Mouse (Mus musculus) midbrain, postnatal 0 days (tissue): ENCODE results near the gene Helz. TPM values are rescaled to one million over a fixed set of nuclear protein-coding genes. Genes with fewer than 3 reads are reported as not detected.

Experiments used
- ATAC-seq: fragments of 200-750 bp; cut with Nextera tagmentation; 2 replicates; pipeline ENCODE4 v1.8.0; 2017; ENCODE audit warnings: moderate number of reproducible peaks, mild to moderate bottlenecking, moderate TSS enrichment, moderate library complexity; ENCODE audit not compliant: low FRiP score
- DNase-seq: peaks from one replicate; pipeline ENCODE4 v3.0.0-alpha.2; 2015; ENCODE audit warnings: low spot score
- H3K27ac ChIP-seq: fragments of 300-500 bp; sonication (generic); 2 replicates; pipeline ENCODE4 v1.5.1; 2014; ENCODE audit warnings: low read depth, mild to moderate bottlenecking, low read length, mixed read lengths
- H3K27me3 ChIP-seq: fragments of 300-500 bp; sonication (generic); 2 replicates; pipeline ENCODE4 v1.6.1; 2014; ENCODE audit warnings: low read length, control low read depth, mixed read lengths; ENCODE audit not compliant: insufficient read depth
- H3K36me3 ChIP-seq: fragments of 300-500 bp; sonication (generic); 2 replicates; pipeline ENCODE4 v1.6.1; 2014; ENCODE audit warnings: low read length, control low read depth, mixed read lengths; ENCODE audit not compliant: insufficient read depth
- H3K4me1 ChIP-seq: fragments of 300-500 bp; sonication (generic); 2 replicates; pipeline ENCODE4 v1.6.1; 2014; ENCODE audit warnings: mild to moderate bottlenecking, control low read depth, antibody characterized with exemption, low read length, mixed read lengths; ENCODE audit not compliant: insufficient read depth
- H3K4me2 ChIP-seq: fragments of 300-500 bp; sonication (generic); 2 replicates; pipeline ENCODE4 v1.6.1; 2014; ENCODE audit warnings: low read depth, mild to moderate bottlenecking, low read length, mixed read lengths; ENCODE audit not compliant: poor library complexity, severe bottlenecking
- H3K4me3 ChIP-seq: fragments of 300-500 bp; sonication (generic); 2 replicates; pipeline ENCODE4 v1.5.1; 2014; ENCODE audit warnings: low read depth, mild to moderate bottlenecking, low read length, moderate library complexity
- H3K9ac ChIP-seq: fragments of 300-500 bp; sonication (generic); replicated peaks from 2 replicates; pipeline ENCODE4 v1.6.1; 2014; ENCODE audit warnings: mild to moderate bottlenecking, low read length, moderate library complexity, mixed read lengths; ENCODE audit not compliant: poor library complexity, severe bottlenecking
- H3K9me3 ChIP-seq: fragments of 300-500 bp; sonication (generic); 2 replicates; pipeline ENCODE4 v1.6.1; 2016; ENCODE audit warnings: low read length, control low read depth
- CTCF ChIP-seq: IDR thresholded peaks from 2 replicates; pipeline ENCODE4 v1.5.1; 2016; ENCODE audit warnings: antibody characterized with exemption, mild to moderate bottlenecking
- WGBS: fragments of 180-500 bp; shearing (Covaris S2); extraction: QIAGEN DNeasy Blood & Tissue Kit; methylation state at CpG from one replicate; pipeline ENCODE4 v1.1.7; 2014; 5-methylcytosine and 5-hydroxymethylcytosine counted together
- polyA plus RNA-seq: library from polyadenylated mRNA; unstranded; fragments of >200 nt; fragmentation: Nextera tagmentation; extraction: Ambion mirVana; gene quantifications from 2 replicates; pipeline ENCODE4 v1.2.1, GENCODE M21; 2015
- total RNA-seq: library from RNA; depleted of rRNA; stranded (reverse); fragments of >200 nt; gene quantifications from 2 replicates; pipeline ENCODE4 v1.2.3, GENCODE M21; 2014

Gene Helz
- total and polyA plus RNA-seq, 2 experiments from 2014 or later: 8.9 to 15.9 TPM

DNA sequence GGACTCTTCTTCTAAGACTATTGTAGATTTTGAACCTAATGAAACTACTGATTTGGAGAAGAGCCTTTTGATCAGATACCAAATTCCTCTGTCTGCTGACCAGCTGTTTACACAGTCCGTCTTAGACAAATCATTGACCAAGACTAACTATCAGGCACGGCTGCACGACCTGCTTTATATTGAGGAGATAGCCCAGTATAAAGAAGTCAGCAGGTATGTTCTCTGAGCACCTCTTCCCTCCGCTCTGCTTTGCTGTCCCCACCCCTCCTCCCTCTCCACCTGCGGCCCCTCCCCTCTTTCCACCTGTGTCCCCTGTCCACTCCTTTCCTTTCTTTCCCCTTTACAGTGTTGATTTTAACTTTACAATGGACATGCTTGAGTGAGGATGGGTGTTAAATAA, 66.2 kb downstream of the Helz start:
- no peak for ATAC-seq
- Histone ChIP-seq H3K4me2 (no peak overlapping the region), H3K4me3 (no peak overlapping the region), H3K9me3 (no peaks in the 10 kb centered on the region), H3K36me3 (peaks cover under 1% of the 10 kb centered on the region; the same call in 1 of the 2 replicates), H3K27me3 (no peaks in the 10 kb centered on the region), H3K9ac (no peak overlapping the region), H3K27ac (no peak overlapping the region), H3K4me1 (no peaks in the 10 kb centered on the region)
- TF ChIP-seq CTCF: no peak
- 94% methylated on average over 5 of the region's 5 CpGs for WGBS
- no peak for DNase-seq

DNA sequence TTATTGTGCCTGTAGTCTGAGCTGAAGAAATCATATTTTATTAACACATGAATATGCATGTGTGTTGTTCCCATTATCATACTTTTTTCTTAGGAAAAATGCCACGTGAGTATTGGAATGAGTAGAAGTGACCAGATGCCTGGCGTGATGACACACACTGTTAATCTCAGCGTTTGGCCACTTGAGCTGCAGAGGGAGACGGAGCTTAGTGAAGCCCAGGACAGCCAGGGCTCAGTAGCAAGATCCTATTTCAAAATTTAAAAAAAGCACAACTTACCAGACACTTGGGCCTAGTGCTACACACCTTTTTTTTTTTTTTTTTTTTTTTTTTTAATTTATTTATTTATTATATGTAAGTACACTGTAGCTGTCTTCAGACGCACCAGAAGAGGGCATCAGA, 68.0 kb downstream of the Helz start:
- Histone ChIP-seq H3K4me1 (no peaks in the 10 kb centered on the region), H3K27ac (no peak overlapping the region), H3K4me2 (no peak overlapping the region), H3K4me3 (no peak overlapping the region), H3K27me3 (no peaks in the 10 kb centered on the region), H3K9me3 (no peaks in the 10 kb centered on the region), H3K36me3 (peaks cover 14% of the 10 kb centered on the region), H3K9ac (no peak overlapping the region)
- DNase-seq (no peak), ATAC-seq (no peak)
- WGBS: 89% methylated on average over 4 of the region's 5 CpGs
- TF ChIP-seq CTCF: no peak

DNA sequence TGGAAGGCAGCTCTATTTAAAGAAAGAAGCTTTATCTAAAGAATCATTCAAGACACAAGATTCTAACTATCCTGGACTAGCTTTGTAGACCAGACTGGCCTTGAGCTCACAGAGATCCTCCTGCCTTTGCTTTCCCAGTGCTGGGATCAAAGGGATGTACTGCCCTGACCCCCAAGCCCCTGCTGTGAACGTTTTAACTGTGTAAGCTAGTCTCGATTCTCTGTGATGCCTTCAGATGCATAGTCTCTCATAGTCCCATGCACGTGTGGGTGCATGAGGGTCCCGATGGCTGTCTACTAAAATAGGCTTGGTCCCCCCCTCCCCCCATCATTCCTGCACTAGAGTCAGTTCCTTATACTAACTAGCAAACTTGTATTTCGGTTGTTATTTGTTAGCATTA, 70.2 kb downstream of the Helz start:
- WGBS: 39% methylated on average over 5 of the region's 5 CpGs

DNA sequence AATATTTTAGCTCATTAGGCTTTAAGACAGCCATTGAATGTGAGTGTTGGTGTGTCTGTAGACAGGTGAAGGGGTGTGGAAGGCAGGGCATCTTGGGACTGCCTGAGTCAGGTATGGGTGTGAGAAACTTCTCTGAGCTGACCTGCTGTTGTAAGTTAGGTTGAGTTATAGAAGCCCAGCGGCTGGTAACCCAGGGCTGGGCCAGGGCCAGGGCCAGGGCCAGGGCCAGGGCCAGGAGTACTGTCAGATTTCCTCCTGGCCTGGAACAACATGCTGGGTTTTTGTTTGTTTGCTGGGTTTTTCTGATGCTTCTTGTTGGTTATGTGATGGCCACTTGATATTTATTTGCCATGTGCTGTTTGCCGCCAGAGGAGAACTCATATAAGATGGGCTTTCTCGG, 76.9 kb downstream of the Helz start:
- no peak for DNase-seq
- no peak overlapping the region for H3K9ac ChIP-seq
- 97% methylated on average over 3 of the region's 3 CpGs for WGBS

More for the DNA sequence above, 70.2 kb downstream of the Helz start:
- Histone ChIP-seq H3K36me3 (peaks cover 16% of the 10 kb centered on the region), H3K9me3 (no peaks in the 10 kb centered on the region), H3K27ac (no peak overlapping the region), H3K27me3 (no peaks in the 10 kb centered on the region), H3K4me2 (no peak overlapping the region), H3K9ac (no peak overlapping the region), H3K4me3 (no peak overlapping the region), H3K4me1 (no peaks in the 10 kb centered on the region)
- ATAC-seq: no peak
- no peak for TF ChIP-seq CTCF
- no peak for DNase-seq

DNA sequence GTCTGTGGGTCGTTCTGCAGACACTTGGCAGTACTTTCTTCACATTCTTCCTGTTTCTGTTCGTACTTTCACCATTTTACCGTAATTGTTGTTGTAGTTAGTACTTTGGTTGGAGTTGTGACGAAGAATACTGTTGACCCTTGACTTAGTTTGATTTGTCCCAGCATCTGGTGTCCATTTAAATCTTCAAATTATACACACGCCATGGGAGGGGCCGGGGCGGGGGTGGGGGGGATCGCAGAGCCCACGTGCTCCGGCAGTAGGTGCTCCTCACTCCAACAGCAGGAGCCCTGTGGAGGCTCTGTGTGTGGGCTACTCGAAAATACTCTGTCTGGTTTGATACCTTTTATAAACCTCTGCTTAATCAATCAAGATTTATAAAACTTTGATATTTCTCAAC, 78.0 kb downstream of the Helz start:
- H3K27me3 ChIP-seq: no peaks in the 10 kb centered on the region
- no peak overlapping the region for H3K27ac ChIP-seq
- H3K4me3 ChIP-seq: no peak overlapping the region
- ATAC-seq: no peak
- H3K4me2 ChIP-seq: no peak overlapping the region
- DNase-seq: no peak
- peaks cover 10% of the 10 kb centered on the region for H3K36me3 ChIP-seq
- no peaks in the 10 kb centered on the region for H3K4me1 ChIP-seq
- H3K9me3 ChIP-seq: no peaks in the 10 kb centered on the region
- 83% methylated on average over 11 of the region's 11 CpGs for WGBS
- H3K9ac ChIP-seq: no peak overlapping the region
- TF ChIP-seq CTCF: no peak

More for the DNA sequence above, 76.9 kb downstream of the Helz start:
- ATAC-seq: no peak
- H3K4me1 ChIP-seq: no peaks in the 10 kb centered on the region
- H3K36me3 ChIP-seq: peaks cover 17% of the 10 kb centered on the region
- TF ChIP-seq CTCF: no peak
- H3K9me3 ChIP-seq: no peaks in the 10 kb centered on the region
- no peak overlapping the region for H3K4me3 ChIP-seq
- no peak overlapping the region for H3K27ac ChIP-seq
- H3K4me2 ChIP-seq: no peak overlapping the region
- H3K27me3 ChIP-seq: no peaks in the 10 kb centered on the region

DNA sequence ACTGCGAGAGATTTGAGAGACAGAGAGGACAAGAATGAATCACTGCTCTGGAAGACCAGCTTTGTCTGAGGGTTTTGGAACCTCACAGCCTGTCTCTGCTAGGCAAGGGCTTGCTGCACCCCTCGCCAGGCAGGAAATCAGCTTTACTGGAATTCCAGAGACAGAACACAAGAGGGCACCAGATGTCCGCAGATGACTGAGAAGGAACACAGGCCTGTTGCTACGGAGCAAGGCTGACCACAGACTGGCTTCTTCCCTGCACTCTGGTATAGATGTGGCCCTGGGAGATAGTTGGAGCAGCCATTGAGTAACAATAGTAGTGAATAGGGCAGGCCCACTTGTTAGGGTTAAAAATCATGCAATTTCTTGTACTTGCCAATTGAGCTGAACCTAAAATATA, 81.8 kb downstream of the Helz start:
- TF ChIP-seq CTCF: peak; percentile 94
- ATAC-seq (0 out of 2 replicates have a peak, but pooled peaks have one; percentile 60), DNase-seq (peak; percentile 91)
- H3K4me2 ChIP-seq: no peak overlapping the region
- WGBS: 27% methylated on average over 4 of the region's 4 CpGs
- no peaks in the 10 kb centered on the region for H3K9me3 ChIP-seq
- no peaks in the 10 kb centered on the region for H3K4me1 ChIP-seq
- H3K36me3 ChIP-seq: peaks cover 15% of the 10 kb centered on the region; the same call in 1 of the 2 replicates
- no peak overlapping the region for H3K27ac ChIP-seq
- no peaks in the 10 kb centered on the region for H3K27me3 ChIP-seq
- H3K4me3 ChIP-seq: no peak overlapping the region
- no peak overlapping the region for H3K9ac ChIP-seq
